Mouse (Mus musculus) bone marrow, adult 2 months (tissue): ENCODE measurements around the gene Med13l.

Experiments
- CTCF ChIP-seq: fragments of 200-500 bp; IDR thresholded peaks from 2 replicates; pipeline ENCODE4 v1.5.1; 2011; ENCODE audit warnings: low read length, control low read depth; ENCODE audit not compliant: control insufficient read depth, insufficient read depth
- POLR2A ChIP-seq: fragments of 200-500 bp; IDR thresholded peaks from 2 replicates; pipeline ENCODE4 v1.6.1; 2011; ENCODE audit warnings: low read depth, mild to moderate bottlenecking, control low read depth, low read length, borderline replicate concordance; ENCODE audit not compliant: control insufficient read depth

DNA sequence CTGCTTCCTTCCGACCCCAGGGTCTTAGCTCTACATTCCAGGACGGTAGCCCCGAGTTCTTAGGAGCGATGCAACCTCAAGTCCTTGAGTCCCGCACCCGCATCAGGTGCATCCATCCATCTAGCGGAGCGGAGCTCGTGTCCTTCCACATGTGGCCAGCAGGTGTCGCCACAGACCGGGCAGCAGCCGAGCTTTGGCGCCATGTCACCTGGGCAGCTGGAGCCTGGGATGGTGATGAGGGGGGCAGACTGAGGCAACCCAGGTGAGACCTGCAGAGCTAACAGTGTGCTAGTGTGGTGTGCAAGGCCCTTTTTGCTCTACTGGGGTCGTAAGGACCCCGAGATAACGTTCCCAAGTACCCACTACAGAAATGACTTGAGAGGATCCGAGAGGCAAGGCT, 221.1 kb downstream of the Med13l start:
- TF ChIP-seq CTCF (peak; percentile 94), POLR2A (no peak)
